Mouse (Mus musculus) liver, postnatal 0 days (tissue): Measurements from ENCODE around the gene Gfral.

ENCODE experiments used
- CTCF ChIP-seq: sonication (generic); IDR thresholded peaks from 2 replicates; pipeline ENCODE4 v1.5.1; 2016; ENCODE audit warnings: antibody characterized with exemption, low read depth
- EP300 ChIP-seq: IDR thresholded peaks from 2 replicates; pipeline ENCODE4 v1.6.1; 2016; ENCODE audit warnings: antibody characterized with exemption, low read depth, mild to moderate bottlenecking

- TF ChIP-seq EP300 (no peak), CTCF (no peak)
Observed at GRCm38 (mm10) chr9:76252544-76252943, 39.1 kb upstream of the Gfral start.
